Mouse (Mus musculus) heart, embryonic 16.5 days (tissue): Measurements from ENCODE around the gene Ssbp2. TPM values are rescaled to one million over a fixed set of nuclear protein-coding genes. Genes with fewer than 3 reads are reported as not detected.

ENCODE experiments used
- ATAC-seq: fragments of 200-750 bp; cut with Nextera tagmentation; replicated peaks from 2 replicates; pipeline ENCODE4 v1.8.0; 2017; ENCODE audit warnings: moderate number of reproducible peaks; ENCODE audit not compliant: insufficient read depth, low FRiP score; ENCODE audit errors: extremely low read depth
- H3K27ac ChIP-seq: fragments of 300-500 bp; sonication (generic); 2 replicates; pipeline ENCODE4 v1.5.1; 2014; ENCODE audit warnings: mild to moderate bottlenecking, low read length, control low read depth, moderate library complexity
- H3K27me3 ChIP-seq: fragments of 300-500 bp; sonication (generic); 2 replicates; pipeline ENCODE4 v1.6.1; 2014; ENCODE audit warnings: low read length, mixed read lengths; ENCODE audit not compliant: control insufficient read depth, insufficient read depth
- H3K36me3 ChIP-seq: fragments of 300-500 bp; sonication (generic); 2 replicates; pipeline ENCODE4 v1.6.1; 2014; ENCODE audit not compliant: control insufficient read depth, insufficient read depth
- H3K4me1 ChIP-seq: fragments of 300-500 bp; sonication (generic); 2 replicates; pipeline ENCODE4 v1.6.1; 2014; ENCODE audit warnings: low read length, mixed read lengths; ENCODE audit not compliant: control insufficient read depth, insufficient read depth
- H3K4me2 ChIP-seq: fragments of 300-500 bp; sonication (generic); 2 replicates; pipeline ENCODE4 v1.6.1; 2014; ENCODE audit warnings: low read depth, mild to moderate bottlenecking, control low read depth, low read length
- H3K4me3 ChIP-seq: fragments of 300-500 bp; sonication (generic); 2 replicates; pipeline ENCODE4 v1.5.1; 2014; ENCODE audit warnings: mild to moderate bottlenecking, control low read depth, low read length
- H3K9ac ChIP-seq: fragments of 300-500 bp; sonication (generic); 2 replicates; pipeline ENCODE4 v1.6.1; 2014; ENCODE audit warnings: low read length, control low read depth
- H3K9me3 ChIP-seq: fragments of 300-500 bp; sonication (generic); replicated peaks from 2 replicates; pipeline ENCODE4 v1.6.1; 2016; ENCODE audit warnings: low read length; ENCODE audit not compliant: control insufficient read depth
- WGBS: fragments of 180-500 bp; shearing (Covaris S2); extraction: QIAGEN DNeasy Blood & Tissue Kit; methylation state at CpG from one replicate; pipeline ENCODE4 v1.1.7; 2014; 5-methylcytosine and 5-hydroxymethylcytosine counted together
- polyA plus RNA-seq: library from polyadenylated mRNA; unstranded; fragments of >200 nt; fragmentation: Nextera tagmentation; extraction: Ambion mirVana; gene quantifications from 2 replicates; pipeline ENCODE4 v1.2.1, GENCODE M21; 2015

Ssbp2 gene
- polyA plus RNA-seq, 1 experiment from 2014 or later = 111 TPM

GRCm38 (mm10) chr13:91640219-91640618 is 180.1 kb downstream of the Ssbp2 start:
- peaks cover 3% of the 10 kb centered on the region; the same call in 1 of the 2 replicates for H3K4me1 ChIP-seq
- no peak for ATAC-seq
- H3K4me3 ChIP-seq = no peak overlapping the region
- no peaks in the 10 kb centered on the region for H3K9me3 ChIP-seq
- H3K27ac ChIP-seq = no peak overlapping the region
- 69% methylated on average over 5 of the region's 5 CpGs for whole genome bisulfite sequencing
- H3K4me2 ChIP-seq = no peak overlapping the region
- no peak overlapping the region for H3K9ac ChIP-seq
- H3K36me3 ChIP-seq = no peaks in the 10 kb centered on the region
- no peaks in the 10 kb centered on the region for H3K27me3 ChIP-seq

DNA sequence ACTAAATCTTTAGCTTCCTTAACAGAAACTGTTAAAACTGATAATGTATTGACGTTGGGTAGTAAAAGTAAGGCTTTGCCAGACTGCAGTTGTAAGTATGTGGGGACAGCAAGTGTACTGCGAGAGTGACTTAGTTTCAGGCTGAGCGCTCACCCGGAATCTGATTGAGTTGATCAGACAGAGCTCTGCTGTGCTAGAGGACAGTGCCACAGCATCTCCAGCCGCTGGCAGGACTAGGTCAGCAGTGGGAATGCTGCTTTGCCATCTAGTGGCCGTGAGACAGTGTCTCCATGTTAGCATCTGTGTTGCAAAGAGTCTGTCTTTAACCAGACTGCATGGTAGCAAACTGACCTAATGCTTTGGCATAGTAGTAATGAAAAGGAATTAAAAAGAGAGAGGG is 188.2 kb downstream of the Ssbp2 start:
- no peaks in the 10 kb centered on the region for H3K4me1 ChIP-seq
- H3K27ac ChIP-seq = no peak overlapping the region
- H3K27me3 ChIP-seq = no peaks in the 10 kb centered on the region
- no peak for ATAC-seq
- 29% methylated on average over 6 of the region's 6 CpGs for WGBS
- no peak overlapping the region for H3K9ac ChIP-seq
- no peaks in the 10 kb centered on the region for H3K9me3 ChIP-seq
- H3K4me3 ChIP-seq = no peak overlapping the region
- peaks cover 4% of the 10 kb centered on the region; the same call in 1 of the 2 replicates for H3K36me3 ChIP-seq
- no peak overlapping the region for H3K4me2 ChIP-seq

- Histone ChIP-seq H3K27ac (no peak overlapping the region), H3K9me3 (no peaks in the 10 kb centered on the region), H3K27me3 (no peaks in the 10 kb centered on the region), H3K4me2 (no peak overlapping the region), H3K4me3 (no peak overlapping the region), H3K36me3 (peaks cover 4% of the 10 kb centered on the region; the same call in 1 of the 2 replicates), H3K9ac (no peak overlapping the region), H3K4me1 (no peaks in the 10 kb centered on the region)
- WGBS = 69% methylated on average over 7 of the region's 7 CpGs
- ATAC-seq = no peak
Observed at GRCm38 (mm10) chr13:91649926-91650325, 189.8 kb downstream of the Ssbp2 start.

GRCm38 (mm10) chr13:91661068-91661795 is 201.1 kb downstream of the Ssbp2 start:
- Histone ChIP-seq H3K4me2 (no peak overlapping the region), H3K9ac (no peak overlapping the region), H3K9me3 (no peaks in the 10 kb centered on the region), H3K4me1 (no peaks in the 10 kb centered on the region), H3K27me3 (no peaks in the 10 kb centered on the region), H3K4me3 (no peak overlapping the region), H3K27ac (no peak overlapping the region), H3K36me3 (no peaks in the 10 kb centered on the region)
- WGBS = 62% methylated on average over 5 of the region's 5 CpGs
- ATAC-seq = no peak

DNA sequence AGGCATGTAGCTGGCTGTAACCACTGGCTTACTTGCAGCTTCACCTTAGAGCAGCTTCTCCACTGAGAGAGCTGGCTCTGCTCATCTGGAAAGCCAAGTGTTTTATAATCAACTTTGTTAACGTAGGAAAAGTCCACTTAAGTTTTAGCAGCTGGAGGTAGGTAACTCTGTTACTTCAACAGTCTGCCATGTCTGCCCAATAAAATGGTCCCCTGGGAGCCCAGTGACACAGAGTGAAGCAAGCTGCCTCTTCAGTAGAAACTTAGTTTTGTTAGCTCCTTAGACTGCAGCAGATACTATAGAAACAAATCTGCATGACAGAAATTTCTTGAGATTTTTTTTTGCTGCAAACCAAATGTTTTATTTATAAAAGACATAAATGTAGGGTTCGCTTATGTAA is 202.7 kb downstream of the Ssbp2 start:
- Histone ChIP-seq H3K9ac (no peak overlapping the region), H3K4me2 (no peak overlapping the region), H3K36me3 (no peaks in the 10 kb centered on the region), H3K4me3 (no peak overlapping the region), H3K27me3 (no peaks in the 10 kb centered on the region), H3K27ac (no peak overlapping the region), H3K4me1 (no peaks in the 10 kb centered on the region), H3K9me3 (no peaks in the 10 kb centered on the region)
- 67% methylated on average over 2 of the region's 2 CpGs for WGBS
- ATAC-seq = no peak

- Histone ChIP-seq H3K4me3 (no peak overlapping the region), H3K36me3 (0 out of 2 replicates have a peak, but pooled peaks cover 5% of the 10 kb centered on the region), H3K4me1 (no peaks in the 10 kb centered on the region), H3K27ac (no peak overlapping the region), H3K27me3 (no peaks in the 10 kb centered on the region), H3K4me2 (no peak overlapping the region), H3K9me3 (no peaks in the 10 kb centered on the region), H3K9ac (no peak overlapping the region)
- ATAC-seq = no peak
- 60% methylated on average over 3 of the region's 3 CpGs for WGBS
Observed at GRCm38 (mm10) chr13:91673241-91673640, 213.2 kb downstream of the Ssbp2 start.

GRCm38 (mm10) chr13:91680764-91681437 is 220.8 kb downstream of the Ssbp2 start:
- no peak overlapping the region for H3K4me2 ChIP-seq
- no peak overlapping the region for H3K9ac ChIP-seq
- no peaks in the 10 kb centered on the region for H3K27me3 ChIP-seq
- no peaks in the 10 kb centered on the region for H3K9me3 ChIP-seq
- no peak overlapping the region for H3K27ac ChIP-seq
- no peak for ATAC-seq
- no peaks in the 10 kb centered on the region for H3K36me3 ChIP-seq
- 86% methylated on average over 8 of the region's 8 CpGs for WGBS
- H3K4me1 ChIP-seq = no peaks in the 10 kb centered on the region
- no peak overlapping the region for H3K4me3 ChIP-seq

DNA sequence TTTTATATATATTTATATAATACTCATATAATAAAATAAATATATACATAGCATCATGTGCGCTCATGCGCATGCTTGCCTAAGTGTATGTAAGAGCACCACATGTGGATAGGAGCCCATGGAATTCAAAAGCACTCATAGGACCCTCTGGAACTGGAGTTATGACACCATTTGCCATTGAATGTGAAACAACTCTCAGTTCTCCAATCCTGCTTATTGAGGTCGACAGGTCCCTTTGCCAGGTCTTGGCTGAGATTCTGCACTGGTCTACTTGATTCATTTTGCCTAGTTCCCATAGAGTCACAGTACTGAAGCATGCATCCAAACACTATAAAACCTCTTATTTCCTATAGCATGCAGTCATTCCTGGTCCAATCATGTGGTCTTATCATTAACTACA is 221.4 kb downstream of the Ssbp2 start:
- Histone ChIP-seq H3K36me3 (peaks cover 2% of the 10 kb centered on the region), H3K4me2 (no peak overlapping the region), H3K9ac (no peak overlapping the region), H3K4me3 (no peak overlapping the region), H3K27ac (no peak overlapping the region), H3K9me3 (peaks cover under 1% of the 10 kb centered on the region; the same call in 1 of the 2 replicates), H3K27me3 (no peaks in the 10 kb centered on the region), H3K4me1 (no peaks in the 10 kb centered on the region)
- 92% methylated on average over 3 of the region's 3 CpGs for WGBS
- no peak for ATAC-seq

GRCm38 (mm10) chr13:91690118-91690517 is 230.0 kb downstream of the Ssbp2 start:
- H3K9ac ChIP-seq = no peak overlapping the region
- H3K4me3 ChIP-seq = no peak overlapping the region
- no peaks in the 10 kb centered on the region for H3K27me3 ChIP-seq
- no peak overlapping the region for H3K27ac ChIP-seq
- H3K9me3 ChIP-seq = peaks cover 4% of the 10 kb centered on the region; the same call in 1 of the 2 replicates
- peaks cover 10% of the 10 kb centered on the region for H3K36me3 ChIP-seq
- H3K4me2 ChIP-seq = no peak overlapping the region
- H3K4me1 ChIP-seq = peaks cover 3% of the 10 kb centered on the region; the same call in 1 of the 2 replicates
- 89% methylated on average over 5 of the region's 5 CpGs for WGBS
- ATAC-seq = no peak
